Mouse (Mus musculus): ENCODE data around the gene Ctf1. TPM values are rescaled to one million over a fixed set of nuclear protein-coding genes. Genes with fewer than 3 reads are reported as not detected.

Gene Ctf1
- polyA plus RNA-seq (2017; shearing (Covaris generic)) = not detected

DNA sequence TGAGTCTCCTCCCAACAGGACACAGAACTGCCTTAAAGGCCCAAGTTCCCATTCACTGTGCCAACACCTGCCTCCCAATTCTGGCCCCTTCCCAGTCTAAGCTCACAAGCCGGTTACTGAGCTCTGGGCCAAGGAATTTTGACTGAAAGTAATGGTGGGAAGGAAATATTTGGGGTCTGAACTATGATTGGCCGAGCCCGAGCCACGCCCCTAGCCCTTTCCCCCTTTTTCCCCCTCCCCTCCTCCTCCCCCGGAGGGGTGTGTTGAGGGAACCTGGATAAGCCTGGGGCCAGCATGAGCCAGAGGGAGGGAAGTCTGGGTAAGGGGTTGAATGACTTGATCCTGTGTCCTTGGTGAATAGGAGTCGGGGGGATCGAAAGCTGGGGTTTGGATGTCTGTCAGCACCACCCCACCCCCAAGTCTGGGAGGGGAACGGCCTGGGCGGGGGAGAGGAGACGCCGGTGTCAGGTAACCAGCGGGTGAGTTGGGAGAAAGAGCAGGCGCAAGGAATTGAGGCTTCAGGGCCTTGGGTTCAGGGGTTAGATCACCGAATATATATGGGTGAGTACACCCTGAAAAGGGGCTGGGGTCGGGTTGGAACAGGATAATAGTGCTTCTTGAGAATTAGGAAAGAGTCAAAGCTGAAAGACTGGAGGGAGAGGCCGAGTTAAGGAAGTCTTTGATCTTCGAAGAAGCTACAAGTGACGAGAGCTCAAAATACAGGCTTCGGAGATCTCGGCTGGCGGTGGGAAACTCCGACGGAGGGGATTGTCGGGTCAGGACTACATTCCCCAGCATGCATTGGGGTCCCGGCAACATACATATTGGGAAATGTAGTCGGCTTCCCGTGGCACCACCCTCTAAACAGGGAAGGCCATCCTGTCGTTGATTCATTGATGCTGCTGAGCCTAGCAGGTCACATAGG lies at the start of gene Ctf1:
TSS of gene Ctf1 (plus strand) at position 276 of the 925 bp plus-strand sequence.

DNA sequence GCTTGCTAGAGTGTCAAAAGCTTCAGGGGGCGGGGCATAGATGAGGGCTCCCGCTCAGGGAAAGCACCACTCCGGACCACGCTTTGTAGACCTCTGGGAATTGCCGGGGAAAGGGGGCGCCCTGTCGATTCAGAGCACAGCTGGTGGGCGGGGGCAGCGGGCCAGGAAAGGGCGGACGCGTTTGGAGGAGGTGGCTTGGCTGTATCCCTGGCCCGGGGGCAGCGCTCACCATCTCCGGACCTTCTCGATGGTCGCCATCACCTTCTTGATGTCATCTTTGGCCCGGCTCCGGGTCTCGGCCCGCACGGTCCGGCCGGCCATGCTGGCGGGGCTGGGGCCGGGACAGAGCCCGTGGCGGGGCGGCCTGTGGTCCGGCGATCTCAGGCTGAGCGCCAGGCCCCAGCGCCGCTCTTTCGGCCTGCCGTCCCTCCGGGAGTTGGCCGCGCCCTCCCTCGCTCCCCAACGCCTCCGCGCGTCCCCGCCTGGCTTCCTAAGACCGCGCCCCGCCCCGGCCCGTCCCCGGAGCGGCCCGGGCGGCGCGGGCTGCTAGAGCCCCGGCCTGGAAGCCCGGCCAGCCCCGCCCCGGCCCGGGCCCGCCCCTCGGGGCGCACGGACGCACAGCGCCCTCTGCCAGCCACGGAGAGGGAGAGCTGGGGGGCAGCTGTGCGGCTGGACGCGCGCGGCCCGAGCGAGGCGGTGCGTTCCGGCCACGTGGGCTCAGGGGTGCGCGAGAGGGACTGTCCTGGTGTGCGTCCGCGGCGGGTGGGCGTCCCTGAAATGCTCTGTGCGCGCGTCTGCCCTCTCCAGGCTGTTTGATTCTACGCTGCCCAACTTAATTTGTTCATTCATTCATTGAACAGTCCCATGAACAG lies 4.1 kb upstream of the Ctf1 start, which contains the start of gene Bcl7c:
TSS of gene Bcl7c (minus strand) at position 727 of the 872 bp plus-strand sequence.

GRCm38 (mm10) chr7:127732066-127732465 lies 19.5 kb downstream of the Ctf1 start, which contains the start of gene Ctf2:
Gene Ctf2, minus strand, starts transcription at chr7:127732166.

GRCm38 (mm10) chr7:127744366-127745045 lies 32.0 kb downstream of the Ctf1 start, which contains the start of gene Fbxl19:
Gene Fbxl19, plus strand, starts transcription at chr7:127744543.

Other genes starting within 250 kb of the Ctf1 start
- 12.4 TPM for gene Fbrs, start 233.5 kb upstream of the Ctf1 start, polyA plus RNA-seq (2017; shearing (Covaris generic))
- 92.7 TPM for gene Srcap, start 200.8 kb upstream of the Ctf1 start, polyA plus RNA-seq (2017; shearing (Covaris generic))
- gene Gm42715, start 193.2 kb upstream of the Ctf1 start, polyA plus RNA-seq (2017; shearing (Covaris generic)) = 9.3 TPM
- 10.7 TPM for gene Tmem265, start 151.3 kb upstream of the Ctf1 start, polyA plus RNA-seq (2017; shearing (Covaris generic))
- 99.1 TPM for gene Phkg2, start 139.4 kb upstream of the Ctf1 start, polyA plus RNA-seq (2017; shearing (Covaris generic))
- gene Ccdc189, start 124.1 kb upstream of the Ctf1 start, polyA plus RNA-seq (2017; shearing (Covaris generic)) = 0.99 TPM
- gene Rnf40, start 124.0 kb upstream of the Ctf1 start, polyA plus RNA-seq (2017; shearing (Covaris generic)) = 137 TPM
- gene Zfp629, start 96.9 kb upstream of the Ctf1 start, polyA plus RNA-seq (2017; shearing (Covaris generic)) = 1.3 TPM
- 20.6 TPM for gene Bcl7c, start 3.8 kb upstream of the Ctf1 start, polyA plus RNA-seq (2017; shearing (Covaris generic))
- gene Ctf2, start 19.4 kb downstream of the Ctf1 start, polyA plus RNA-seq (2017; shearing (Covaris generic)) = not detected
- gene Fbxl19, start 31.8 kb downstream of the Ctf1 start, polyA plus RNA-seq (2017; shearing (Covaris generic)) = 0.89 TPM
- 32.8 TPM for gene Orai3, start 57.1 kb downstream of the Ctf1 start, polyA plus RNA-seq (2017; shearing (Covaris generic))
- 1.5 TPM for gene Setd1a, start 63.9 kb downstream of the Ctf1 start, polyA plus RNA-seq (2017; shearing (Covaris generic))
- not detected for gene Gm49388, start 72.9 kb downstream of the Ctf1 start, polyA plus RNA-seq (2017; shearing (Covaris generic))
- gene Hsd3b7, start 87.9 kb downstream of the Ctf1 start, polyA plus RNA-seq (2017; shearing (Covaris generic)) = 4.9 TPM
- gene Stx4a, start 111.6 kb downstream of the Ctf1 start, polyA plus RNA-seq (2017; shearing (Covaris generic)) = 168 TPM
- not detected for gene Stx1b, start 111.8 kb downstream of the Ctf1 start, polyA plus RNA-seq (2017; shearing (Covaris generic))
- gene Zfp646, start 163.5 kb downstream of the Ctf1 start, polyA plus RNA-seq (2017; shearing (Covaris generic)) = 65.1 TPM
- 21.6 TPM for gene Zfp668, start 164.1 kb downstream of the Ctf1 start, polyA plus RNA-seq (2017; shearing (Covaris generic))
- 0.81 TPM for gene Prss53, start 178.2 kb downstream of the Ctf1 start, polyA plus RNA-seq (2017; shearing (Covaris generic))
- gene Gm21974, start 182.7 kb downstream of the Ctf1 start, polyA plus RNA-seq (2017; shearing (Covaris generic)) = not detected
- 54.2 TPM for gene Vkorc1, start 182.9 kb downstream of the Ctf1 start, polyA plus RNA-seq (2017; shearing (Covaris generic))
- 52.5 TPM for gene Bckdk, start 191.3 kb downstream of the Ctf1 start, polyA plus RNA-seq (2017; shearing (Covaris generic))
- 51.7 TPM for gene Kat8, start 199.8 kb downstream of the Ctf1 start, polyA plus RNA-seq (2017; shearing (Covaris generic))
- gene Prss8, start 217.4 kb downstream of the Ctf1 start, polyA plus RNA-seq (2017; shearing (Covaris generic)) = not detected
- gene Prss36, start 234.0 kb downstream of the Ctf1 start, polyA plus RNA-seq (2017; shearing (Covaris generic)) = 5.0 TPM